Mouse (Mus musculus) hindlimb bud, embryonic 11.5 days (tissue): ENCODE measurements at regions not wholly inside any gene's neighbourhood (a gene's known extent, or its start where the extent isn't known, plus 50 kb on each side); places are given as distances from the start of the nearest gene placed in this dataset.

Experiments used
- DNase-seq: peaks from one replicate; pipeline ENCODE4 v3.0.0-alpha.2; 2012; ENCODE audit warnings: low read depth, low spot score; ENCODE audit errors: extremely low spot score

- no peak for DNase-seq
Measured at GRCm38 (mm10) chr16:9498301-9498700, 497.1 kb downstream of the Grin2a start.

GRCm38 (mm10) chr16:9501713-9502112 lies 493.6 kb downstream of the Grin2a start:
- no peak for DNase-seq

- DNase-seq: no peak
Measured at GRCm38 (mm10) chr16:9509666-9510065, 485.7 kb downstream of the Grin2a start.

GRCm38 (mm10) chr16:9514538-9514937 lies 480.8 kb downstream of the Grin2a start:
- DNase-seq: no peak
